Mouse (Mus musculus): ENCODE results near the gene Olfm4. TPM values are rescaled to one million over a fixed set of nuclear protein-coding genes. Genes with fewer than 3 reads are reported as not detected.

Olfm4 gene
- polyA plus RNA-seq (2017; shearing (Covaris generic)) = not detected

DNA sequence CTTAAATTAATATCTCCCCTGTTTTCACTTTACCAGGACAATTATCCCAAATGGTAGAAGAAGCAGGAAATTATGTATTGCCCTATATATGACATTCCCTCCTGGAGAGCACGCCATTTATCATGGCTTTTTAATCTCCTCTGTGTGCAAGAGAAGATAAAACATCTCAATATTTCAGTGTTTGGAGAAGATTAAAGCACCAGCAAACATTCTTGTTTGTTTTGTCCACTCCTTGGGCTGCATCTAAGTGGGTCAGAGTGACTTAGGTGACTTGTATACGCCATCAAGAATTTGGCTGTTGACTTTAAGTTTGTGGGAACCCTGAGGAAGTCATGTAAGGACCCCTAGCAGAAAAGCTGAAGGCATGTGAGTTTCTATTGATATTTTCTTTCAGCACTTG is at the start of gene Olfm4:
Olfm4 (plus strand) TSS at position 301 of the 400 bp plus-strand sequence.
- ATAC-seq = no peak

DNA sequence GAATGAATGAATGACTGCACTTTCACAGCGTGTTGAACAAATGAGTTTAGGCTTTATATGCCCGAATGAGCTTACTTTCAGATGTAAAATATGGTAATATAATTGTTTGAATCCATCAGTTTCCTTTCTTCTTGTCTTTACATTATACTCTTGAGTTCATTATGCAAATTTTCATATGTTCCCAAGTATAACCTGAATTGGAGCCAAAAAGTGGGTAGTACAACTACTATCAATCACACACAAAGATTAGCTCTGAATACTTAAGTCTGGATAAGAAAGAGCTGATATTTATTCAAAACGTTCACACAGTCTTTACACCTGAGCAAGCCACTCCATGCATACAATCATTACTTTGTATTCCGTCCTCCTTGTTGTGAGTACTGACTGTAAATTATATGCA is 49.5 kb upstream of the Olfm4 start:
- ATAC-seq = no peak

DNA sequence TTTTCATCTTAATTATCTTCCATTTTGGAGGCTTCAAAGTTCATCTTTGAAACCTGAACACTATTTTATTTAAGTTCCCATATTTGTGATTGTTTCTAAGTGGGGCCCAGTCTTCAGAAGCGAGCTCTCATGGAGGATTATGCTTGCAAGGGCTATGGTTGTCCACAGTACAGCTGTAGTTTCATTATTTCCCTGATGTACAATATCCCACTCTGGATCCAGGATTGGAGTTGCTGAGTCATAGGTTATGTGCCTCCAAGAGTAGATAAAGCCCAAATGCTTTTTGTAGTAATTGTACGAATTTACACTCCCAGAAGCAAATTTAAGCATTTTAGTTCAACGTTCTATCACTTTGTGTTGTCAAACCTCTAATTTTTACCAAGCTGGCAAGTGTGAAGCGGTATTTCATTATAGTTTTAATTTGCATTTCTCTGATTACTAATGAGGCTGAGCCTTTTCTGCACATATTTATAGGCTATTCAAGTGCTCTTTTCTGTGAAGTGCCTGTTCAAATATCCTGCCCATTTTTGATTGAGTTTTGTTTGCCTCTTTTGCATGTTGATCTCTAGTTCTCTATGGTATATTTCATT is 46.9 kb upstream of the Olfm4 start:
- ATAC-seq = no peak

DNA sequence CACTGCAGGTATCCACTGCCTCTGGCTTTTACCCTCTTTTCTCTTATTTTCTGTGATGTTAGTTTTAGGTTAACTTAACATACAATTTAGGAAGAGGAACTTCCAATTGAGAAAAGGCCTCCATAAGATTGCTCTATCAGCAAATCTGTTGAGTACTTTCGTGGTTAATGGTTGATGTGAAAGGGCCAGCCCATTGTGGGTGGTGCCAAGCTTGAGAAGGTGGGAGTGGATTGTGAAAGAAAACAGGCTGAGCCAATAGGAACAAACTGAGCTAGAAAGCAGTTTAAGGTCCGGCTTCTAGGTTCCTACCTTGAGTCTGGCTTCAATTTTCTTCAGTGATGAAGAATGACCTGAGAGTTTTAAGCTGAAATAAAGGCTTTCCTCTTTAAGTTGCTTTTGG is 38.0 kb upstream of the Olfm4 start:
- no peak for ATAC-seq

DNA sequence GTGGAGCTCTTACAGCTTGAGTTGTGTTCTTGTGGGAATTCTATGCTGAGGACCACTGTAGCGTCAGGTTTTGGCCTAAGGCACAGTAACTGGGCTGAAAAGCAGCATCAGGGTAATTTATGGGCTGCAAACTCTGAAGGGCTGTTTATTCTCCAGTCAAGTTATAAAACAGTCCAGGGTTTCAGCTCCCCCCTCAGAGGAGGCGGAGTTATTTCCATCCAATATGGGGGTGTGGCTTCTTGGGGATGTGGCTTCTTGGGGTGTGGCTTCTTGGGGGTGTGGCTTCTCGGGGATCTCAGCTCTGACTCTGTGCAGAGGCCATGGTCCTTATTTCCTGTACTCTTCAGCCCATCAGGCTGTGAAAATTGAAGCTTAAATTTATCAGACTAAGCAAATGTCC is 28.2 kb upstream of the Olfm4 start:
- no peak for ATAC-seq

DNA sequence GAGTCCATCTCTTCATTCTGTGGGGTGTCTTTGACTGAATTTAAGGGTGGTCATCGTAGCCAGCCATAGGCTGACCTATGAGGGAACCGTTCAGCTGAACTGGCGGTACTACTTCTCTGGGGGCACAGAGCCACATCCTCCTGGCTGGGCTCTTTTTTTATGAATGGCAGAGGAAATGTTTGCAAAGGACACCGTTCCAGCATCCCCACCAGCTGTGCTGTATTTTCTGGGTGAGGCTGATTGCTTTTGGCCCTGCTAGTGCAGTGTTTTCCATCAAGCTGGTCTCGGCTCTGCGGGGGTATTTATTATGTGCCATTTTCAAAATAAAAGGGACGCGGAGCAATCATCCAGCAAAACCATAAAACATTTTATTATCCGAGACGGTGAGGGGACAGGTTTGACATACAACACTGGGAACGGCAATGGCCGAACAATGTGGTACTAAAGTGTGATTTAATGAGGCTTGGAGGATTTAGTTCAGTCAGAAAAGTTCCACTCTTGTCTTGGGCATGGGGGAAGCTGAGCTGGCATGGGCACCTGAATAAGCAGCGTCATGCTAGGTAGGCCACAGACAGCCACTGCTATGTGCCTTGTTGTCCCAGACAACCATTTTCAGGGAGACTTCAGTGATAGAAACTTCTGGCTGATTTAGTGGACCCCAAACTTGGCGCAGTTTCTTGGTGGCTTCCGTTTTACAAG is 25.9 kb upstream of the Olfm4 start:
- ATAC-seq = no peak

DNA sequence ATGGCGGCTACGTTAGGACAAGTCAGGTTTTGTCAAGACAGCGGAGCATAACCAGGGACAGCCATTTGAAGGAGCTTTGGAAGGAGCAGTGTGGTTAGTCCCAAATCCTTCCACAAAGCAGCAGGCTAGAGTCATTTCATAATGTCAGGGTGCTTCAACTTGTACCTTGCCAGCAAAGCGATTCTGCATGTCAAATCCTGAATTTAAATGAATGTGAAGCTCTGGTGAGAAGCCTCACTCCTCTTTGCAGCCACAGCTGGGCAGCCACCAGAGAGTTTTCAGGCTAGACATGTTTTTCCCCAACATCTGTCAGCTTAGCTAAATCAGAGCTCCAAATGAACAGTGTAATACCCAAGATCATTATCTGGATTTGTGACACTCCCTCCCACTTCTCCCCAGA is 22.7 kb upstream of the Olfm4 start:
- no peak for ATAC-seq

DNA sequence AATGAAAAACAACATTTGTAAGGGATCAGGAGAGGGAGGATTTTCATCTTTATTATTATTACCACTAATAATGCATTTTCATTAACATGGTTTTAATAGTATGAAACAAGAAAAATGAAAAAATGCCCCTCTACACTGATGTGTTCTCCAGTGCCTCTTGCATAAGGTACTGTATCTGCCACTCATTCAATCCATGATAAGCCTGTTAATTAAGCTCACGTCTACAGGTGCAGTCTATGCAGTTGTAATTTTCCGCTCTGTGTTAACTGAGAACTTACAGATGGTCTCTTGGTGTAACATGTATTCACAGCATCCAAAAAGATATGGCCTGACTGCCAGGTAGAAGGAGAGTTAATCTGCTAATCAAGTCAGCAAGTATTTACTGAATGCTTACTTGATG is 22.3 kb upstream of the Olfm4 start:
- ATAC-seq = no peak

DNA sequence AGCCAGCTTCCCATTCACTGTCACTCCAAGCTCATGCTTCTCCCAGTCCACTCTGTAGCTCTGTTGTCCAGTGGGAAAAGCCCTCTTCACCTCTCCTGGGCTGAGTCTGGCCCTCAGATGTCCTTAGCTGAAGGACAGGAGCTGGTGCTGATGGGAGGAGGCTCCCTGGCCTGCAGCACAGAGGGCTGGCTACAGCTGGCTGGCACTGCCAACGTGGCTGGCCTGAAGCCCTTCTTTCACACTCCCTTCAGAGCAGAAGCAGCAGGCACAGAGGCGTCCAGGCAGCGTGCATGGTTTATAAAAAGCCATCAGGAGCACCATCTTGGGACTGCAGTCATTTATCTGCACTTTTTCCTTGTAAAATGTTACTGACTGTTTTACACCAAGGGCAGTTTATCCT is 13.7 kb upstream of the Olfm4 start:
- ATAC-seq = no peak

DNA sequence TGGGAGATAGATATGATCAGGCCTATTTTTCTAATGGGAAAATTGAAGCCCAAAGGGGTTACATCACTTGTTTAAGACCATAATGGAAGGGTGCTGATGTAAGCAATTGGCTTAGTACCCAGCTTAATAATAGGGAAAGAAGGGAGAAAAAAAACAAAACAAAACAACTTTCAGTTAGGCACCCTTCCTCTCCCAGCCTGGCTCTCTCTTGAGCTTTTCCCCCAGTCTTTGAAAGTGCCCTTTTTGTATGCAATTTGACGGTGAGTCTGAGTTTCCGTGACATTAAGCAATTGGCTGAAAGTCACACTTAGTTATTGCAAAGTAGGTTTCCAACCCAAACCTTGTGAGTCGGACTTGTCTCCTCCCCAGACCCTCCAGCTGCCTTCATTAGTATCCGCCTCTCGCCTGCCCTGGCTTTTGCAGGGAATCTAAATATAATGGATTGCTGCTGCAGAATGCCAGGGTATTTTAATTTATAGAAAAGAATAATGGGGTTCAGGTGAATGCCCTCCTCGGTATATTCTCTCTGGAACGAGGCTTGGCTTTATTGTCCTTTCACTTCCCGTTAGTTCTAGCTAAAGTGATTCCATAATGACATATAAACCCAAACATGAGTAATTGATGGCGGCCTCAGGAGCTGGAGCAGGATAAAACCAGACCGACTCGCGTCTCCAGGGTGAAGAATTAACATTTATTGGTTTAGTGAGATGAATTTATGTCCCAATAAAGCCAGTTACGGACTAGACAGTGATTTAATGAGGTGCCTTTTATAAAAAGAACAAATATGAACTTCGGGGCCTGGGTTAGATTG is 12.7 kb upstream of the Olfm4 start:
- no peak for ATAC-seq

DNA sequence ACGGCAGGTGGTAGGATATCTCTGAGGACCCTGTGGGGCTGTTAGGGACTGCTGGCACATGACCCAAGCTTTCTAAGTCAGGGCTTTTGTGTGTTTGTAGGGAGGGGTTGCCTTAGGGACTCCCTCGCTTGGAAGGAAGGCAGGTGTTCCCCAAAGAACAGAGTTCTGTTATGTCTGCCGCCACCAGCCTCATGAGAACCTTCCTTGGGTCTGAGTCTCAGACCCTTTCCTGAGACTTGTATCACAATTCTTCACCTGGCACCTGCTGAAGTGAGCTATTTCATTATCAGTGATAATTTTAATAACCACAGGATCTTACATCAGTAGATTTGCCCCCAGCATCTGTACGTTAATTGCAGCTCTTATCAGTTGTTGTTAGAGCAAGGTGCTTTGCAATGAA is 2.4 kb upstream of the Olfm4 start:
- no peak for ATAC-seq

DNA sequence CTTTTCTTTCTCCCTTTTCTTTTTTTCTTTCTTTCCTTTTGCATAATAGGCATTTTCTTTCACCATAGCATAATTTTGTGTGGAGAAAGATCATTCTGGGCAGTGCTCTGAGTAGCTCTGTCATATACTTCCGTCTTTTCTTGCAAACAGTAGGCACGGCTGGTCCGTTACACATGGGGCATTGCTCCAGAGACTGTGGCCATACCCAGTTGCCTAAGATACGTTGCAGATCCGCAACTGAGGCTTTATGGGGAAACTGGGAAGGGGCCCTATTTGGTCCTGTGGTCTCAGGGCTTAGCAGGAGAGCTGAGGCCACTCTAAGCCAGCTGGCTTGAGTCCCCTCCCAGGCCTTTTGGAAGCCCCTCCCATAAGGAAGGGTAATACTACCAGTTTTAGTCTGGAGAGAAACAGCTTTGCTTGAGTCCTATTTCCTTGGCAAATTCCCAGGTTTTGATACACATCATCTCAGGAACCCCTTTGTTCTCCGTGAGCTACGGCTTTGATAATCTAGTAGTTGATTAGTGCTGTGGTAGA is 1.3 kb downstream of the Olfm4 start:
- no peak for ATAC-seq

DNA sequence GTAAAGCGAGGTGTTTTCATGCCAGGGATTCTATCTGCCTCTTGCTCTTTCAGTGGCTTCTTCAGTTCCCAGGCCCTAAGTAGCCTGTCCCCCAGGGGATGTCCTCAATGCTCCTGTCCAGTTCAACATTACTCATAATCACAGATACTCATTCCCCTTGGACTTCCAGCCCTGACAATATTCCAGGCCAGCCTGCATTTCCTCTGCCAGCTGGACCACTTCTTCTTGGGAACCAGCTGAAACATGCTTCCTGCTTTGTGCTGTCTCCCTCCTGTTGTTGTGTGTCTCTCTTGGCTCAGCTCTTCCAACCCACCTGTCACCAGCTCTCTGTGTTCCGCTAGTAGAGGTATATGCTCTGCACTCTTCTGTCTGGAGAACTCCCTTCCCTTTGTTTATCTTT is 1.8 kb downstream of the Olfm4 start:
- no peak for ATAC-seq

DNA sequence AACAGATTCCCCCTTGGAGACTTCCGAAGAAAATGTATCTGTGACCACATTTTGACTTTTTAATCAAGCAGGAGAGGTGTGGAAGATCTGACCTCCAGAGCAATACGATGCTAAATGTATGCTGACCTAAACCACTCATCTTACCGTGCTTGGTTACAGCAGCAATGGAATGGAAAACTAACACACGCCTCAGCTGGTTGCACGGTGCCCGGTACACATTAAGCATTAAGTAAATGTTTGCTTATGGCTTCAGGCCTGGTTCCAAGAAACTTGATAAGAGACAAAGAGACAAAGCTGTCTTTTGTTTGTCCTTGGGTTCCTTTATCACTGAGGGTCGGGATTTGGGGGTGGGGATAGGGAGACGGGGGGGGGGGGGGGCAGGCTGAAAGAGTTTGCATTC is 3.0 kb downstream of the Olfm4 start:
- ATAC-seq = no peak

DNA sequence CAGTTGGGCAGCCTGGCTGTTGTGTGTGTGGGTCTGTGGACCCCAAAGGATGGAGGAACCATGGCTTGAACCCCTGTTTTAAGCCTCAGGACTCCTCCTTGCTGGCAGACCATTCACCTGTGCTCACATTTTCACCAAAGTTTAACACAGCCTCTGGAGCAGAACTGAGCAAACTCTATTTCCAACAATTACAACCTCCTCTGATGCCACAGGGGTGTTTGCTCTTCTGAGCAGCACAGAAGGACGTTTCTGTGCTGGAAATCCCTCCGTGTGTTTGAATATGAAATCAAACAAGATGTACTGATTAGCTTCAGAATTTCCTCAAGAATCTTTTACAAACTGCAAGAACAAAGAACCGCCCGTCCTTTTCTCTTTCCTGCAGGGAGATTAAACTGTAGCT is 5.9 kb downstream of the Olfm4 start:
- ATAC-seq = no peak

DNA sequence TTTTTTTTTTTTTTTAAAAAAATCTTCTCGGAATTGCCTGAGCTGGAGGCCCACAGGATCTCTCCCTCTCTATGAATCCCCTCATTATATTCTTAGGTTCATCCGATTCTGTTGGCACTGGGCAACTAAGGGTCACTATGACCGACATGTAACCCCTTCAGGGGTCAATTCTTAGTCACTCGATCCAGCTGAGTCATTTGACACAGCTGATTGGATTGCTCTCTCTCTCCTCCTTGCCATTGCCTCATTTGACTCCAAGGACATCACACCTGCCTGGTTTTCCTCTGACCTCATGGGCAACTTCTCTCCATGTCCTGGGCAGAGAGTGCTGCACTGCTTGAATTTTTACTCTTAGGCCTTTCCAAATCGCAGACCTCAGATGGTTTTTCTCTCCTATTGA is 6.7 kb downstream of the Olfm4 start:
- ATAC-seq = no peak

DNA sequence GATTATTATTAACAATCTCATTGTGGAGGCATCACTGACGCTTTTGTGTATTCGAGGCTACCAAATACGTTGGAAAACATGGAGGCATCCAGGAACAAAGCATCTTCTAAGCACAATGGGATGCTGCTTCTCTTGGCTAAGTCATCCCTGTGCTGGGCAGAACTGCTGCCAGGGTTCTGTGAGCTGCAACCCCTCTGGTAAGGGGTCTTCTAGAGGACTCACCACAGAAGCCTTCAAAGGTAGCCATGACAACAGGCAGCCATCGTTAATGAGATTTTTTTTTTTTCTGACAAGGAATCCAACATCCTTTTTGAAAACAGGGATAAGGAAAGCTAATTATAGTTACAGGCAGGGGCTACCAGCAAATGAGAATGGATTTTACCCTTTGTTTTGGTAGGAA is 13.7 kb downstream of the Olfm4 start:
- ATAC-seq = no peak

DNA sequence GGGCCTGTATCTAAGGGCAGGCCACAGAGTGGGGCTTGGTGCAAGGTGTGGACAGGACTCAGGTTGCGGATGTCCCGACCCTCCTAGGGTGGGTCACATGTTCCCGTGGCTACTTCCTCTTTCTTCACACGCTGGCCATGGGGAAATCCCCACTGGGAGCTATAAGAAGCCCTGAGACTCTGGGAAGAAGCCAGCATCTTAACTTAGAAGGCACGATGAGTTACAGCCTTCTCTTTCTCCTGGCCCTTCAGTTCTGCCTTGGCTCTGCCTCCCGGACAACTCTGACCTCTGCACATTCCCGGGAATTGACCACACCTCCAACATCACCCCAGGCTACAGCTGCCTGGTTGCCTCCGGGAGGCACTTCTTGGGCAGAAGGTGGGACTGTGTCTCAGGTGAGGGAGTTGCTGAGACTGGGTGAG is 16.2 kb downstream of the Olfm4 start:
- ATAC-seq = no peak

DNA sequence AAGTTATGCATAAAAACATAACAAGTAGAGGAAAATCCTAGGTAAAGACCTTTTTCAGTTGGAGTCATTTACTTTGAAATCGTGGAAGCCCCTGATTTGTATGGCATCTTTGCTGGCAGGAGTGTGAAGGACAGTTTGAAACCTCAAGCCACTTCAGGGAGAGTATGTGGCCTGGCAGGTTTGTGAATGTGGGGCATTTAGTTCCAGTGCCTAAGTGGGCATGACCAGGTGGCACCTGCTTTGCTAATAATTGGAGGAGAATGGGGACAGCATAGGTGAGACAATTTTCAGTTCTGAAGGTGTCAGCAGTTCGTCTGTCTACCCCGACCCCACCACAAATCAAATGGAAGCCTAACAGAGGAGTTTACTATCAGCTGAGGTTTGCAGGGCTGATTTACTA is 23.8 kb downstream of the Olfm4 start:
- ATAC-seq = no peak

DNA sequence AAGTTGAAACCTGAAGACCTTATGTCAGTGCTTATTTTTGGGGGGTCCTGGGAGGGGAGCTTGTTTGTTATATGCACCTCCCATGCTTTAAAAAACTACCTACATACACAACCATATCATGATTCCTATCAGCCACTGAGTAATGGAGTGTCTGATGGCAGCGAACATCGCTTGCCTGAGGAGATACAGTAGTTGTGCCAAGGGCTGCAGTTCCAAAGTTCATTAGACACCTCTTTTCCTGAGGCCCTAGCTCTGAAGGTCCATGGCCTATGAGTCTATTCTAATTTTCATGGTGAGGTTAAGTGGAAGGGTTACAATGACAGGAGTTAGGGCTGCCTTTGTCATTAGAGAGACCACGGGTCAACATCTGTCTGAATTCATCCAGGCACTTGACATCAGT is 26.5 kb downstream of the Olfm4 start:
- no peak for ATAC-seq

DNA sequence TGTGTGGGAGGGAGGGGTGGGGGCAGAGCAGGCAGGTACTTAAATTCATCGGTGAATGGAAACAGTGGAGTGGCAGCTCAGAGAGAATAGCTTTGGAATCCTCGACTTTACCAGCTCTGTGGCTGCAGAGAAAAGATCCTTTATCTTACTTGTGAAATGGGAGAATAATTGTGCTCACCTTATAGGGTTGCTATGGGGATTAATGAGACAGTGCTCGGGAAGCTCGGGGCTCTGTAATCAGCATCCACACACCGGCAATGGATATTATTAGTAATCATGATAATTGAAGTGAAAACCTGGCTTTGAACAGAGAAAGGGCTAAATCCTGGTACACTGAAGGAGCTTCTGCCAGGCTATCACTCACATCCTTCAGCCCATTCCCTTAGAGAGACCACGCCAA is 31.1 kb downstream of the Olfm4 start:
- ATAC-seq = no peak

DNA sequence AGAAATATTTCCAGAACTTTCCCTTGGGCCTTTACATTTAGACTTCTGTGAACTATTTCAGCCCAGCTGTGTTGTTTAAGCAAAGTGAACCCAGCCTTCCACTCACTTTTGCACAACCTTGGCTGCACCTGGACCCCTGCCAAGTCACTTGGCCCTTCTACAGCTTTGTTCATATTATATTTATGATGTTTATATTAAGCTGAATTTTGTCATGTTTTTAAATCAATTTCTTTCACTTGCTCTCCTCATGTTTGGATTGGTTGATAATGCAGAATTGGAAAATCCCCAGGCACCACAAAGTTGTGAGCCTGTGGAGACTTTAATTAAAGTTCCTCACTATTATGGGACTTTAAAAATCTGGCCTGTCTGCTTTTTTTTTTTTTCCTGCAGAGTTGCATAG is 32.2 kb downstream of the Olfm4 start:
- ATAC-seq = no peak

DNA sequence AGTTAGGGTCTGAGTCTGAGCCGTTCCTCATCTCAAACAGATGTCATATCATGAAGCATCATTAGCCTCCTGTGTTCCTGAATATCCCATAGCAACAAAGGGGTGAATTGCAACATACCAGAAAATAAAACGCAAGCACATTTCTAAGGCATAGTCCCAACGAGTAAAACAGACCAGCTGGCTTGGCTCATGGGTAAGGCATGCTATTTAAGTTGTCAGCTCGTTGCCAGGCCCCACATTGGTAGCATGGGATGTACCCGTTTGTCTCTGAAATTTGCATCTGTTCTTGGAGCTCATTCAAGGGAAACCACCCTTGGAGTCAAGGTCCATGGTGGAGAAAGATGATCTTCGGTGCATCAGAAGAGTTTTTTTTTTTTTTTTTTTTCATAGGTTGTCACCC is 42.2 kb downstream of the Olfm4 start:
- ATAC-seq = no peak

All from activated CD4-positive, CD25-positive, alpha-beta regulatory T cell, adult 4 months (primary cell).